Mouse (Mus musculus) left cerebral cortex, adult 2 months (tissue): ENCODE results near the gene Tmem246. TPM values are rescaled to one million over a fixed set of nuclear protein-coding genes. Genes with fewer than 3 reads are reported as not detected.

Experiments
- DNase-seq, 2 experiments: peaks; one replicate each; pipeline ENCODE4 v3.0.0; 2021 to 2022; ENCODE audit warnings: low spot score in 2 of 2, mixed read lengths in 1 of 2; ENCODE audit errors: extremely low spot score in 1 of 2
- H3K27ac ChIP-seq: fragments of 200-600 bp; 2 replicates; pipeline ENCODE4 v1.8.1; 2022
- H3K4me3 ChIP-seq: fragments of 200-600 bp; 2 replicates; pipeline ENCODE4 v1.8.1; 2022
- CTCF ChIP-seq: fragments of 200-600 bp; IDR thresholded peaks from 2 replicates; pipeline ENCODE4 v1.8.1; 2022; ENCODE audit warnings: antibody characterized with exemption, mild to moderate bottlenecking, moderate library complexity
- intact Hi-C: fragments of 180-260 bp; cut with DNase I; formaldehyde crosslinking; loops from one replicate; pipeline ENCODE4 v1.15.1; 2025
- total RNA-seq, 2 experiments: library from RNA; stranded (reverse); gene quantifications; 2 replicates each; pipeline ENCODE4 v1.2.3; 2021

Tmem246 gene
- total RNA-seq, 2 experiments from 2014 or later, result 69.1 to 70.8 TPM

- H3K27ac ChIP-seq, result no peak overlapping the region
- intact Hi-C loops, result no loop called here
- no peak for TF ChIP-seq CTCF
- peak in 1 of 2 experiments; percentile 24 for DNase-seq
- H3K4me3 ChIP-seq, result no peak overlapping the region
Measured at GRCm38 (mm10) chr4:49559915-49560772, 37.5 kb downstream of the Tmem246 start.

GRCm38 (mm10) chr4:49558181-49558580, 39.5 kb downstream of the Tmem246 start:
- intact Hi-C loops, result no loop called here
- no peak overlapping the region for H3K4me3 ChIP-seq
- no peak for DNase-seq
- no peak for TF ChIP-seq CTCF
- H3K27ac ChIP-seq, result no peak overlapping the region

GRCm38 (mm10) chr4:49557375-49557774, 40.3 kb downstream of the Tmem246 start:
- intact Hi-C loops, result no loop called here
- no peak for TF ChIP-seq CTCF
- DNase-seq, result no peak
- no peak overlapping the region for H3K4me3 ChIP-seq
- no peak overlapping the region for H3K27ac ChIP-seq

GRCm38 (mm10) chr4:49553380-49553779, 44.3 kb downstream of the Tmem246 start:
- intact Hi-C loops, result no loop called here
- DNase-seq, result no peak
- Histone ChIP-seq H3K4me3 (no peak overlapping the region), H3K27ac (no peak overlapping the region)
- no peak for TF ChIP-seq CTCF

GRCm38 (mm10) chr4:49549383-49549782, 48.3 kb downstream of the Tmem246 start, which contains the start of gene Aldob:
Aldob (minus strand) TSS chr4:49549546.
- DNase-seq, result no peak
- Histone ChIP-seq H3K27ac (no peak within 1 kb of the TSS), H3K4me3 (no peak within 1 kb of the TSS)
- intact Hi-C loops, result no loop called here
- TF ChIP-seq CTCF, result no peak

- TF ChIP-seq CTCF, result no peak
- DNase-seq, result no peak
- no peak overlapping the region for H3K27ac ChIP-seq
- intact Hi-C loops, result no loop called here
- H3K4me3 ChIP-seq, result no peak overlapping the region
Measured at GRCm38 (mm10) chr4:49547544-49548219, 50.0 kb downstream of the Tmem246 start.

GRCm38 (mm10) chr4:49546873-49547543, 50.7 kb downstream of the Tmem246 start:
- Histone ChIP-seq H3K27ac (no peak overlapping the region), H3K4me3 (no peak overlapping the region)
- no peak for DNase-seq
- intact Hi-C loops, result no loop called here
- TF ChIP-seq CTCF, result no peak

GRCm38 (mm10) chr4:49546026-49546425, 51.6 kb downstream of the Tmem246 start:
- intact Hi-C loops, result no loop called here
- TF ChIP-seq CTCF, result no peak

GRCm38 (mm10) chr4:49540966-49541365, 56.7 kb downstream of the Tmem246 start:
- DNase-seq, result no peak
- intact Hi-C loops, result no loop called here

More at GRCm38 (mm10) chr4:49546026-49546425, 51.6 kb downstream of the Tmem246 start:
- no peak overlapping the region for H3K27ac ChIP-seq
- no peak overlapping the region for H3K4me3 ChIP-seq
- DNase-seq, result no peak

GRCm38 (mm10) chr4:49539665-49540064, 58.0 kb downstream of the Tmem246 start:
- intact Hi-C loops, result no loop called here
- Histone ChIP-seq H3K4me3 (no peak overlapping the region), H3K27ac (no peak overlapping the region)
- no peak for DNase-seq
- TF ChIP-seq CTCF, result no peak

More at GRCm38 (mm10) chr4:49540966-49541365, 56.7 kb downstream of the Tmem246 start:
- TF ChIP-seq CTCF, result no peak
- Histone ChIP-seq H3K27ac (no peak overlapping the region), H3K4me3 (no peak overlapping the region)

- Histone ChIP-seq H3K4me3 (no peak overlapping the region), H3K27ac (no peak overlapping the region)
- no peak for DNase-seq
- intact Hi-C loops, result no loop called here
- no peak for TF ChIP-seq CTCF
Measured at GRCm38 (mm10) chr4:49536671-49537070, 61.0 kb downstream of the Tmem246 start.
